Mouse (Mus musculus) embryonic facial prominence, embryonic 12.5 days (tissue): ENCODE data around the gene Neil1. TPM values are rescaled to one million over a fixed set of nuclear protein-coding genes. Genes with fewer than 3 reads are reported as not detected.

Source experiments
- ATAC-seq: fragments of 200-750 bp; cut with Nextera tagmentation; 2 replicates; pipeline ENCODE4 v1.8.0; 2017; ENCODE audit not compliant: insufficient number of reproducible peaks, insufficient read depth, low FRiP score, low TSS enrichment
- H3K27ac ChIP-seq: fragments of 300-500 bp; sonication (generic); 2 replicates; pipeline ENCODE4 v1.5.1; 2016; ENCODE audit warnings: mild to moderate bottlenecking
- H3K27me3 ChIP-seq: fragments of 300-500 bp; sonication (generic); 2 replicates; pipeline ENCODE4 v1.6.1; 2016; ENCODE audit warnings: mild to moderate bottlenecking, moderate library complexity
- H3K36me3 ChIP-seq: fragments of 300-500 bp; sonication (generic); 2 replicates; pipeline ENCODE4 v1.6.1; 2016; ENCODE audit warnings: mild to moderate bottlenecking
- H3K4me1 ChIP-seq: fragments of 300-500 bp; sonication (generic); 2 replicates; pipeline ENCODE4 v1.6.1; 2016
- H3K4me2 ChIP-seq: fragments of 300-500 bp; sonication (generic); replicated peaks from 2 replicates; pipeline ENCODE4 v1.6.1; 2016; ENCODE audit warnings: mild to moderate bottlenecking, moderate library complexity
- H3K4me3 ChIP-seq: fragments of 300-500 bp; sonication (generic); 2 replicates; pipeline ENCODE4 v1.5.1; 2016; ENCODE audit warnings: mild to moderate bottlenecking
- H3K9ac ChIP-seq: fragments of 300-500 bp; sonication (generic); 2 replicates; pipeline ENCODE4 v1.6.1; 2016; ENCODE audit warnings: mild to moderate bottlenecking, moderate library complexity
- H3K9me3 ChIP-seq: fragments of 300-500 bp; sonication (generic); 2 replicates; pipeline ENCODE4 v1.6.1; 2016; ENCODE audit warnings: mild to moderate bottlenecking, moderate library complexity
- WGBS: fragments of 180-500 bp; shearing (Covaris S2); methylation state at CpG from one replicate; pipeline ENCODE4 v1.1.7; 2016; 5-methylcytosine and 5-hydroxymethylcytosine counted together
- polyA plus RNA-seq: library from polyadenylated mRNA; unstranded; fragments of >200 nt; fragmentation: Nextera tagmentation; extraction: Ambion mirVana; gene quantifications from 2 replicates; pipeline ENCODE4 v1.2.1, GENCODE M21; 2016

Gene Neil1
- polyA plus RNA-seq, 1 experiment from 2014 or later, result 9.7 TPM

DNA sequence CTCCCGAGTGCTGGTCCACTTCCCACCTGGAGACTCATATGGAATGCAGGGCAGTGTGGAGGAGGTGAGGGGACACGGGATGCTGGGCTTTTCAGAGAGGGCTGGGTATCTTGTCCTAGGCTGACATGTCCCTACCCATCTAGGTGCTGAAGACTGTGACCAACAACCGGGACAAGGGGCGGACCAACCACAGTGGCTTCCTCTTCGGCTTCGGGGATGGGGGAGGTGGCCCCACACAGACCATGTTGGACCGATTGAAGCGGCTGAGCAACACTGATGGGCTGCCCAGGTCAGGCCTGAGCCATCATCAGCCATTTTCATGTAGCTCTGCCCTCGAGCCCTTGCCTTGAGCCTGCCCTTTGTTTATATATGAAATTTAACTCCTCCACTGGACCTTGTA lies 10.3 kb downstream of the Neil1 start:
- Histone ChIP-seq H3K4me1 (no peaks in the 10 kb centered on the region), H3K9me3 (no peaks in the 10 kb centered on the region), H3K9ac (no peak overlapping the region), H3K27ac (no peak overlapping the region), H3K27me3 (no peaks in the 10 kb centered on the region), H3K4me3 (no peak overlapping the region), H3K4me2 (no peak overlapping the region), H3K36me3 (peaks cover 78% of the 10 kb centered on the region)
- no peak for ATAC-seq
- 83% methylated on average over 9 of the region's 9 CpGs for WGBS

DNA sequence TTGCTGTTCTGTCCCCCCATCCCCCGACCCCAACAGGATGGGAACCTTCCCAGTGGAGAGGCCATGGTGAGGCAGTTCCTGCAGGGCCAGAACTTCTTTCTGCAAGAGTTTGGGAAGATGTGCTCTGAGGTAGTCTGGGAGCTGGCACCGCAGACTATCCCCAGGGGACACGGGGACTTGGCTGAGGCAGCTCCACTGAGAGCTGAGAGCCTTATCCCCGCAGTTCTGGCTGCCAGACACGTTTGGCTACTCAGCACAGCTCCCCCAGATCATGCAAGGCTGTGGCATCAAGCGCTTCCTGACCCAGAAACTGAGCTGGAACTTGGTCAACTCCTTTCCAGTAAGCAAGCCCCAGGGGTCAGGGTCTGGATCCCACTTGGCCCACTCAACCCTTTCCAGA lies 10.9 kb downstream of the Neil1 start:
- 79% methylated on average over 6 of the region's 6 CpGs for WGBS
- Histone ChIP-seq H3K4me1 (no peaks in the 10 kb centered on the region), H3K4me3 (no peak overlapping the region), H3K9ac (no peak overlapping the region), H3K4me2 (no peak overlapping the region), H3K36me3 (peaks cover 73% of the 10 kb centered on the region), H3K27me3 (no peaks in the 10 kb centered on the region), H3K9me3 (no peaks in the 10 kb centered on the region), H3K27ac (no peak overlapping the region)
- no peak for ATAC-seq

DNA sequence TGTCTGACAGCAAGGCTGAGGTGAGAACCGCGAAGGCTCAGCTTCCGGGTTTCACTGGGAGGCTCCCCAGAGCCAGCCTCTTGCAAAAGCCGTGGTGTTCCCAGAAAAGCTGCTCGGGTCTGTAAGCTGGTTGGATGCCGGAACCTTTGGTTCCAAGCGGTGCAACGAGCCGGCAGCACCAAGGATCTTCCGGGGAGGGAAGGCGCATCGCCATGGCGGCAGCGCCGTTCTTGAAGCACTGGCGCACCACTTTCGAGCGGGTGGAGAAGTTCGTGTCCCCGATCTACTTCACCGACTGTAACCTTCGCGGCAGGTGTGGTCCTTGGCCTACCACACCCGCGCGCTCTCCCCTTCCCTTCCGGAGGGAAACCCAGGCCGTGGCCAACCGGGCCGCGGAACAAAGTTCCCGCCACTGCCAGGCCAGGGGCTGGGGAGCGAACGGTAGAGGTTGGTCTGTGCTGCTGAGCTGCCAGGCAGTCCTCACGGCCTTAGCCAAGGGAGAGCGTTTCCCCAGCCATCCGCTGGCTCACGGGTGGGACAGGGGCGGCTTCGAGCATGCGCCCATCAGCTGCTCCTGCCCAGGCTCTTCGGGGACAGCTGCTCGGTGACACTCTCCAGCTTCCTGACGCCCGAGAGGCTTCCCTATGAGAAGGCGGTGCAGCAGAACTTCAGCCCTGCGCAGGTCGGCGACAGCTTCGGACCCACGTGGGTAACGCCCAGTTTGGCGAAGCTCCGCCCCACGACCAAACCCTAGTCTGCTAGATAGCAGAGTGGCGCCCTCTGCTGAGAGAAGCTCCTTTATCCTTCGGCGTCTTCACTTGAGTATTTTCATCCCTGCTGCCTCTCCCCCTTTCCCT lies 17.3 kb downstream of the Neil1 start, which contains the start of gene Man2c1:
Man2c1 (plus strand) TSS at position 114 of the 857 bp plus-strand sequence.
- Histone ChIP-seq H3K36me3 (peaks cover 34% of the 10 kb centered on the region), H3K4me2 (peak within 1 kb of the TSS; percentile 89), H3K4me1 (peaks cover 6% of the 10 kb centered on the region), H3K4me3 (peak within 1 kb of the TSS; percentile 72), H3K9ac (peak within 1 kb of the TSS; percentile 75), H3K27ac (peak within 1 kb of the TSS; percentile 93), H3K9me3 (no peaks in the 10 kb centered on the region), H3K27me3 (no peaks in the 10 kb centered on the region)
- under 1% methylated on average over 58 of the region's 58 CpGs for WGBS
- peak; percentile 90 for ATAC-seq

DNA sequence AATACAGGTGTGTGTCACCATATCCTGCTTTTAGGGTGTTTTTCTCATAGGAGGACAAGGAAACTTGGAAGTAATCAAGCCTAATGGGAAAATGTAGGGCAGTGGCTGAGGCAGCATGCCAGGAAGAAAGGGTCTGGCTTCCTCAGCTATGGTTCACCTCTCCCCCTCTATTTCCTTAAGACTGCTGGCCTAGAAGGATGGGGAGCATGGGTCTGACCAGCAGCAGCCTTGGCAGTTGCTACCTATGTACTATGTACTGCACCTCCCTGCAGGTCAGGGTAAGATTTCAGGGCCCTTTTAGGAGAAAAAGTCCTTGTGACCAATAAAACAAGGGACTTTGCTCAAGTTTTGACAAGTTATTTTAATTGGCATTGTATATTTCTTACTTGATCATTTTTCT lies 18.5 kb downstream of the Neil1 start:
- peaks cover 6% of the 10 kb centered on the region for H3K4me1 ChIP-seq
- no peak overlapping the region for H3K9ac ChIP-seq
- H3K4me2 ChIP-seq, result peak overlapping the region; percentile 89; the same call in 1 of the 2 replicates
- no peaks in the 10 kb centered on the region for H3K27me3 ChIP-seq
- no peaks in the 10 kb centered on the region for H3K9me3 ChIP-seq
- peaks cover 34% of the 10 kb centered on the region for H3K36me3 ChIP-seq
- H3K4me3 ChIP-seq, result no peak overlapping the region
- ATAC-seq, result no peak
- H3K27ac ChIP-seq, result no peak overlapping the region

DNA sequence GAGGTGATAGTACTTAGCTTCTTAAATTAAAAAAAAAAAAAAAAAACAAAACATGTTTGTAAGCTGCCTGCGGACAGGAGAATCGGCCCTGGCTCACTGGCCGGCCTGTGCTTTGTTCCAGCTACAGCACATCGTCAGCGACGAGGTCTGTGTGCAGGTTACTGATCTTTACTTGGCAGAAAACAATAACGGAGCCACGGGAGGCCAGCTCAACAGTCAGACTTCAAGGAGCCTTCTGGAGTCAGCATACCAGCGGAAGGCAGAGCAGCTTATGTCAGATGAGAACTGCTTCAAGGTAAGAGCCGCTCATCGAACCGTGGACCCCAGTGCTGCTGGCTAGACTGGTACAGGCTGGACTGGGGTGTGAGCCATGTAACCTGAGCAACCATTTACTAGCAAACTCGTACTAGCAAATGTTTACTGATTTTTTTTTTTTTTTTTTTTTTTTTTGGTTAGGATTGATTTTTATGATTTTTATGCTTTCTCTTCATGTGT lies 30.8 kb downstream of the Neil1 start:
- no peaks in the 10 kb centered on the region for H3K27me3 ChIP-seq
- no peak for ATAC-seq
- H3K4me1 ChIP-seq, result no peaks in the 10 kb centered on the region
- WGBS, result 92% methylated on average over 13 of the region's 13 CpGs
- H3K27ac ChIP-seq, result no peak overlapping the region
- no peaks in the 10 kb centered on the region for H3K9me3 ChIP-seq
- H3K36me3 ChIP-seq, result peaks cover 89% of the 10 kb centered on the region
- no peak overlapping the region for H3K4me3 ChIP-seq
- no peak overlapping the region for H3K4me2 ChIP-seq
- no peak overlapping the region for H3K9ac ChIP-seq

Other genes with a start within 250 kb of the Neil1 start
- 13.8 and 14.4 TPM in 2 replicates for gene Snx33, start 219.9 kb downstream of the Neil1 start, polyA plus RNA-seq
- gene Imp3, start 210.8 kb downstream of the Neil1 start, polyA plus RNA-seq, result 74.3 and 76.9 TPM in 2 replicates
- gene Snupn, start 197.4 kb downstream of the Neil1 start, polyA plus RNA-seq, result 27.3 and 29.1 TPM in 2 replicates
- 42.5 and 43.4 TPM in 2 replicates for gene Ptpn9, start 153.4 kb downstream of the Neil1 start, polyA plus RNA-seq
- 41.7 and 48.2 TPM in 2 replicates for gene Sin3a, start 76.3 kb downstream of the Neil1 start, polyA plus RNA-seq
- 70.2 and 88.8 TPM in 2 replicates for gene Man2c1, start 17.6 kb downstream of the Neil1 start, polyA plus RNA-seq
- 94.0 and 100 TPM in 2 replicates for gene Commd4, start 10.0 kb upstream of the Neil1 start, polyA plus RNA-seq
- not detected in 2 replicates for gene Trcg1, start 88.3 kb upstream of the Neil1 start, polyA plus RNA-seq
- gene 1700017B05Rik, start 114.3 kb upstream of the Neil1 start, polyA plus RNA-seq, result 15.8 and 18.7 TPM in 2 replicates